Mouse (Mus musculus): ENCODE results near the gene Mov10l1.

Gene Mov10l1

DNA sequence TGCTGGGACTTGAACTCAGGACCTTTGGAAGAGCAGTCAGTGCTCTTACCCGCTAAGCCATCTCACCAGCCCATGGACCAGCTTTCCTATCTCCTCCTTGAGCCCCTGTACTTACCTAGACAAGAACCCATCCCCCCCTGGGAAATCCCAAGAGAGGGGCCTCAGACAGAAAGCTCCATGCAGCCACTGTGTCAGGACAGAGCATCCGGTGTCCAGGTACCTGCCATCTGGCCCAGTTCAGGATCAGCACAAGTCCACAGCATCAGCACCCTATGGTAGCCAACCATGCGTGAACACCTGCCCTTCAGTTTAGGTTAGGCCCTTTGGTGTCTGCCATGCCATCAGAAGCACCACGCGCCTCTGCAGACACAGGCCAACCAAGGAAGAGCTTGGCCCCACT lies 82.2 kb downstream of the Mov10l1 start:
- in situ Hi-C loops (cut with MboI; ENCODE audit: low pct_unique_long_range_greater_than_20kb in 1 of 2, low sequenced_read_pairs in 2 of 2, unreplicated experiment in 1 of 2) = loop anchor here (10.0 kb wide), 1 partner anchor 240 kb away; no protein-coding TSS in a partner anchor

GRCm38 (mm10) chr15:89067609-89068008 lies 84.9 kb downstream of the Mov10l1 start:
- in situ Hi-C loops (cut with MboI; ENCODE audit: low pct_unique_long_range_greater_than_20kb in 1 of 2, low sequenced_read_pairs in 2 of 2, unreplicated experiment in 1 of 2) = loop anchor here (10.0 kb wide), 1 partner anchor 243 kb away; no protein-coding TSS in a partner anchor

- in situ Hi-C loops (cut with MboI; ENCODE audit: low pct_unique_long_range_greater_than_20kb in 1 of 2, low sequenced_read_pairs in 2 of 2, unreplicated experiment in 1 of 2) = loop anchor here (10.0 kb wide), 1 partner anchor 243 kb away; no protein-coding TSS in a partner anchor
Measured at GRCm38 (mm10) chr15:89068226-89068625, 85.5 kb downstream of the Mov10l1 start.

DNA sequence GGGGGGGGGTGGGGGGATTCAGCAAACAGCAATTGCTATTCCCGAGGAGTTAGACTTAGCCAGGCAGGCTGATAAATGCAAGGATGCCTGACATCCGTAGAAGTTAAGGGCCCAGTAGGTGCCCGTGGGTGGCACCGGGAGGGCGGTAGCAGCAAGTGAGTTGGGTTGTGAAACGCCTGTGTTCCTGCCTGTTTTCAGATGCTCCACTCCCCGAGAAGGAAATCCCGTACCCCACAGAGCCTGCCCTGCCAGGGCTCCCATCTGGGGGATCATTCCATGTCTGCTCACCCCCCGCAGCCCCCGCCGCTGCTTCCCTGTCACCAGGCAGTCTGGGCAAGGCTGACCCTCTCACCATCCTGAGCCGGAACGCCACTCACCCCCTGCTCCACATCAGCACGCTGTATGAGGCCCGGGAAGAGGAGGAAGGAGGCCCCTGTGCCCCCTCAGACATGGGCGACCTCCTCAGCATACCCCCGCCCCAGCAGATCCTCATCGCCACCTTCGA lies 86.7 kb downstream of the Mov10l1 start:
- in situ Hi-C loops (cut with MboI; ENCODE audit: low pct_unique_long_range_greater_than_20kb in 1 of 2, low sequenced_read_pairs in 2 of 2, unreplicated experiment in 1 of 2) = loop anchor here (10.0 kb wide), 1 partner anchor 245 kb away; no protein-coding TSS in a partner anchor

GRCm38 (mm10) chr15:89070606-89071005 lies 87.9 kb downstream of the Mov10l1 start:
- in situ Hi-C loops (cut with MboI; ENCODE audit: low pct_unique_long_range_greater_than_20kb in 1 of 2, low sequenced_read_pairs in 2 of 2, unreplicated experiment in 1 of 2) = no loop called here

GRCm38 (mm10) chr15:89073993-89074603 lies 91.4 kb downstream of the Mov10l1 start:
- in situ Hi-C loops (cut with MboI; ENCODE audit: low pct_unique_long_range_greater_than_20kb in 1 of 2, low sequenced_read_pairs in 2 of 2, unreplicated experiment in 1 of 2) = no loop called here

DNA sequence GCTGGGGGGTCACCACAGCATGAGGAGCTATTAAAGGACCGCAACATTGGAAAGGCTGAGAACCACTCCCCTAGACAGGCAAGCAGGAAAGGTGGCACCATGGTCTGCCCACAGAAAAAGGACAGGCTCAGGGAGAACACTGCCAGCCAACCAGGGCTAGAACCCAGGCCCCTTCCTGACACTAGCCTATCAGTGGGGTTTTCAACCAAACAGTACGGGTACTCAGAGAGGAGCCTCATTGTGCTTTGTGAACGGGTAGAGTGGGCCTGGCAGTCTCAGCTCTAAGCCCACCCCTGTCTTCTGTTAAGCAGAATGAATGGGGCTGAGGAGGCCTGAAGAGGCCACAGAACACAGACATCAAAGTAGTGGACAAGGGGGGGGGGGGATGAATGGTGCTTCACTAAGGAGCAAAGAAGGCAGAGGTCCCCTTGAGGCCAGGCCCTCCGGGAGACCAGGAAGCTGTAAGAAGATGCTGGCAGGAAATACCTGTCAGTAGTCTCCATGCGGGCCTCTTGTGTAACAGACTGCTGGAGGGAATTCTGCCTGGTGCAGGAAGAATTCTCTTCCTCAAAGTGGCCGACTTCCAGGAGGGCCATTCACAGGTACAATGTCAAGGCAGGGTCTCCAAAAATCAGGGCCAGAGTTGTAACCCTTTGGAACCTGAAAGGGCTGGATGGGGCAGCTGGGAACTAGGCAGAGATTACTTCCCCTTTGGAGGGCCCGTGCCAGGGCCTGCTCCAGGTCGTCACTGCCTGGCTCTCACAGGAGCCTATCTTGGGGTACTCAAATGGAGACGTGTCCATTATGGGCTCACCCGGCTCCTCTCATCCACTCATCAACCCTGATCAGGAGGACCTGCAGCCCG lies 92.1 kb downstream of the Mov10l1 start, which contains the start of gene Trabd:
TSS of gene Trabd (plus strand) at position 512 of the 865 bp plus-strand sequence.
- in situ Hi-C loops (cut with MboI; ENCODE audit: low pct_unique_long_range_greater_than_20kb in 1 of 2, low sequenced_read_pairs in 2 of 2, unreplicated experiment in 1 of 2) = no loop called here

DNA sequence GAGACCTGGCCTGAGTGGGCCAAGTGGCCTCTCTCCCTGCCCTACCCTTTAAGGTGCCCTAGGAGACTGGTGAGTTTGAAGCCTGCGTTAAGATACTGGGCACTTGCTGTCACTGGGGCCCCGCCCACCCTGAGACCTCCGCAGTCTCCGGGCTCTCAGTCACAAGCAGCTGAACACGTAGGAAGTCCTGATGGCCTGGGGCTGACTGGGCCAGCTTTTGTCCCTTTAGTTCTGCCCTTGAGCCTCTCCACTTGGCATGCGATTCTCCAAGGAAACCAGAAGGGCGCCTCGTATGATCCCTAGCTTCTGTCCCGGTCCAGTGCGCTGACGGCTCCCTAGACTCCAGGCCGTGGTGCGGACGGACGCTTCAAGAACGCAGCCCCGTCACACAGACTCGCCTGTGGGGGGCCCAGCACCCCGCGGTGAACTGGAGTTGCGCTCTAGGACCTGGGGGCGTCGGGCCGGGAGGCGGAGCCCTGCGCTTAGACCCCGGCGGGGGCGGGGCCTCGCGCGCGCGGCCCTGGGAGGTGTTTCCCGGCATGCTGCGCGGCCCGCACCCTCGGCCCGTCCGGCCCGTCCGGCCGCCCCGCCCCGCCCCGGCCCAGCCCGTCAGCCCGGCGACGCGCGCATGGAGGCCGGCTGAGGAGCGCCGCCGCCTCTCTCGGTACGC lies 92.9 kb downstream of the Mov10l1 start:
- in situ Hi-C loops (cut with MboI; ENCODE audit: low pct_unique_long_range_greater_than_20kb in 1 of 2, low sequenced_read_pairs in 2 of 2, unreplicated experiment in 1 of 2) = no loop called here

GRCm38 (mm10) chr15:89076156-89076731 lies 93.5 kb downstream of the Mov10l1 start:
- in situ Hi-C loops (cut with MboI; ENCODE audit: low pct_unique_long_range_greater_than_20kb in 1 of 2, low sequenced_read_pairs in 2 of 2, unreplicated experiment in 1 of 2) = no loop called here

DNA sequence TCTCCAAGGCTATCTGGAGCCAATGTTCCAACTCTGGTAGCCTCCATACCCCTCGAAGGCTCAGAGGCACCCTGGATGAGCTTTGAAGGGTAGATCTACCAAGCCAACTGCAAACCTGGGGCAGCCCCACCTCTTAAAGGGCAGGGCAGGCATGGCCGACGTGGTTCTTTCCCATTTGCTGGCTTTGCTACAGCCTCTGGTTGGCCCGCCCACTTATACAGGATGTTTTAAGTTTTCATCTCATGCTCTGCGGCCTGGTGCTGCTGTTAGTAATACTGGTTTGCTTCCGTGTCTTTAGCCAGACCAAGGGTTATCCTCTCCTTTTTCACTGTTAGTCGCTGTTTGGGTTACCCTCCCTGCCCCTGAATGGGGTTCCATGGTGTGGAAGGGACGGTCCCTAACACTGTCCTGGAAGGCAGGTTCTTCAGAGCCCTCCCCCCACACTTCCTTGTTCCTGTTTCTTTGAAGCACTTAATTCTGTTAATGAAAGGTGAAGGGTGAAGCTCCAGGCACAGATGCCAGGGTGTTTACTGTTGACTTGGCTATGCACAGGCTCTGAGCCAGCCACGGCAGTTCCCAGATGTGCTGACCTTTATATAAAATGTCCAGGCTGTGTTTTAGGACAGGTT lies 95.6 kb downstream of the Mov10l1 start:
- in situ Hi-C loops (cut with MboI; ENCODE audit: low pct_unique_long_range_greater_than_20kb in 1 of 2, low sequenced_read_pairs in 2 of 2, unreplicated experiment in 1 of 2) = no loop called here

- in situ Hi-C loops (cut with MboI; ENCODE audit: low pct_unique_long_range_greater_than_20kb in 1 of 2, low sequenced_read_pairs in 2 of 2, unreplicated experiment in 1 of 2) = no loop called here
Measured at GRCm38 (mm10) chr15:89083906-89084305, 101.2 kb downstream of the Mov10l1 start.

GRCm38 (mm10) chr15:89084826-89085225 lies 102.1 kb downstream of the Mov10l1 start:
- in situ Hi-C loops (cut with MboI; ENCODE audit: low pct_unique_long_range_greater_than_20kb in 1 of 2, low sequenced_read_pairs in 2 of 2, unreplicated experiment in 1 of 2) = no loop called here

DNA sequence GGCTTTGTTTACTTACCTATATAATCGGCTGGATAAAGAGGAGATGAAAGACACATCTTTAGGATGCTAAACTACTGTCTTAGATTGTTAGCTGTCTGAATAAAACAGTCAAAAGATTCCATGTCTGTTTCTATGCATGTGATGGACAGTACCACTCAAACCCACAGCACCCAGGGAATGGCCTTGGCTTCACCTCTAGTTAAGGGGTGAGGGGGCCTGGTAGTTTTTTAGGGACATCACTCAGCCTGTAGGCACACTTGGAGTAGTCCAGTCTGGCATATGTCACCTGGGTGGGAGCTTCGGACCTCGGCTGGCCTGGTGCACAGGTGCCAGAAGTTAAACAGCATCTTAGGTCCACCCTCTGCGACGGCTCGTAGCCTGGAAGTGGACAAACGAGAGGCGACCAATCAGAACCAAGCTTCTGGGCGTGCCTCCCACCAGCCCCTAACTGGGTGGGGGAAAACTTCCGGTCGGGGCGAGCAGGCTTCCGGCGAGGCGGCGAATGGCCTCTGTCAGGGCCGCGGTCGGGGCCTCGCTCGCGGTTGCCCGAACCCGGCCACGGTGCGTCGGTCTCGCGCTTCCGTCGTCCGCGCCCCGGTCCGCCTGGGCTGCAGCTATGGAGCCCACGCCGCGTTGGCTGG lies 106.0 kb downstream of the Mov10l1 start, which contains the start of gene Selenoo:
TSS of gene Selenoo (plus strand) at position 478 of the 641 bp plus-strand sequence.
- in situ Hi-C loops (cut with MboI; ENCODE audit: low pct_unique_long_range_greater_than_20kb in 1 of 2, low sequenced_read_pairs in 2 of 2, unreplicated experiment in 1 of 2) = no loop called here

GRCm38 (mm10) chr15:89089248-89090051 lies 106.7 kb downstream of the Mov10l1 start:
- in situ Hi-C loops (cut with MboI; ENCODE audit: low pct_unique_long_range_greater_than_20kb in 1 of 2, low sequenced_read_pairs in 2 of 2, unreplicated experiment in 1 of 2) = no loop called here

DNA sequence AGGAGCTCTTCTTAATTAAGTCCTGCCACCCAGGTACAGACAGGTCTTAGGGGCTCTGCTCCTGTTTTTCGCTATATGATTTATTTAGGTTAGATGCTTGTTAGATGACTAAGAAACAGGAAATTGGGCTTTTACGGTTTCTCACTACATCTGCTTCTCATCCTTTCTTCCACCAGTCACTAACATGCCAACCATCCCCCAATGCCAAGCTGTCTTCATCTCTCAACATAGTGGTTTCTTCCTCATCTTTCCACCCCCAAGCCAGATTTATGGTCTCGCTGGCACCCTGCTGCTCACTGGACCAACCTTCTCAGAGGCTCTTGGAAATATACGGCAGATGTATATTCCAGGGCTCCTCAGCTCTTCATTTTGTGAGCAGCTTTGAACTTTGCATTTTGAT lies 108.0 kb downstream of the Mov10l1 start:
- in situ Hi-C loops (cut with MboI; ENCODE audit: low pct_unique_long_range_greater_than_20kb in 1 of 2, low sequenced_read_pairs in 2 of 2, unreplicated experiment in 1 of 2) = no loop called here

- in situ Hi-C loops (cut with MboI; ENCODE audit: low pct_unique_long_range_greater_than_20kb in 1 of 2, low sequenced_read_pairs in 2 of 2, unreplicated experiment in 1 of 2) = no loop called here
Measured at GRCm38 (mm10) chr15:89092181-89092580, 109.5 kb downstream of the Mov10l1 start.

GRCm38 (mm10) chr15:89097450-89097849 lies 114.7 kb downstream of the Mov10l1 start:
- in situ Hi-C loops (cut with MboI; ENCODE audit: low pct_unique_long_range_greater_than_20kb in 1 of 2, low sequenced_read_pairs in 2 of 2, unreplicated experiment in 1 of 2) = no loop called here
